Mouse (Mus musculus): ENCODE data around the gene Prkn. TPM values are rescaled to one million over a fixed set of nuclear protein-coding genes. Genes with fewer than 3 reads are reported as not detected.

Prkn gene
- polyA plus RNA-seq, 1 experiment from 2014 or later = 3.5 TPM

GRCm38 (mm10) chr17:11319666-11320360 is 479.6 kb downstream of the Prkn start:
- no peak overlapping the region for H3K4me3 ChIP-seq (ENCODE audit: control insufficient read depth in 1 of 2, insufficient read depth in 1 of 2, low read depth in 1 of 2, low read length in 2 of 2)
- H3K27me3 ChIP-seq (ENCODE audit: control insufficient read depth, insufficient read depth, low read length) = no peaks in the 10 kb centered on the region
- WGBS = 77% methylated on average over 7 of the region's 7 CpGs
- no peak overlapping the region for H3K27ac ChIP-seq (replicated peaks in 1 of 2; ENCODE audit: control insufficient read depth in 1 of 2, insufficient read depth in 1 of 2, low read depth in 2 of 2, low read length in 2 of 2)
- no peaks in the 10 kb centered on the region for H3K9me3 ChIP-seq (ENCODE audit: control insufficient read depth, low read length)
- H3K4me1 ChIP-seq (ENCODE audit: control insufficient read depth in 2 of 2, insufficient read depth in 2 of 2, low read length in 2 of 2) = no peaks in the 10 kb centered on the region
- ATAC-seq (ENCODE audit: insufficient number of reproducible peaks, insufficient read depth, low FRiP score, low read depth) = no peak
- H3K9ac ChIP-seq (ENCODE audit: low read length) = no peak overlapping the region
- no peak overlapping the region for H3K4me2 ChIP-seq (ENCODE audit: low read length)
- no peaks in the 10 kb centered on the region for H3K36me3 ChIP-seq (ENCODE audit: control insufficient read depth, insufficient read depth, low read length)

GRCm38 (mm10) chr17:11332081-11332480 is 491.9 kb downstream of the Prkn start:
- Histone ChIP-seq H3K9me3 (ENCODE audit: control insufficient read depth, low read length) (no peaks in the 10 kb centered on the region), H3K36me3 (ENCODE audit: control insufficient read depth, insufficient read depth, low read length) (no peaks in the 10 kb centered on the region), H3K4me3 (ENCODE audit: control insufficient read depth in 1 of 2, insufficient read depth in 1 of 2, low read depth in 1 of 2, low read length in 2 of 2) (no peak overlapping the region), H3K27ac (replicated peaks in 1 of 2; ENCODE audit: control insufficient read depth in 1 of 2, insufficient read depth in 1 of 2, low read depth in 2 of 2, low read length in 2 of 2) (no peak overlapping the region), H3K4me1 (ENCODE audit: control insufficient read depth in 2 of 2, insufficient read depth in 2 of 2, low read length in 2 of 2) (no peaks in the 10 kb centered on the region), H3K4me2 (ENCODE audit: low read length) (no peak overlapping the region), H3K27me3 (ENCODE audit: control insufficient read depth, insufficient read depth, low read length) (no peaks in the 10 kb centered on the region; the same call in 1 of the 2 replicates), H3K9ac (ENCODE audit: low read length) (no peak overlapping the region)
- no peak for ATAC-seq (ENCODE audit: insufficient number of reproducible peaks, insufficient read depth, low FRiP score, low read depth)
- WGBS = 70% methylated on average over 8 of the region's 8 CpGs

GRCm38 (mm10) chr17:11333741-11334140 is 493.6 kb downstream of the Prkn start:
- Histone ChIP-seq H3K4me1 (ENCODE audit: control insufficient read depth in 2 of 2, insufficient read depth in 2 of 2, low read length in 2 of 2) (no peaks in the 10 kb centered on the region), H3K9me3 (ENCODE audit: control insufficient read depth, low read length) (no peaks in the 10 kb centered on the region), H3K27ac (replicated peaks in 1 of 2; ENCODE audit: control insufficient read depth in 1 of 2, insufficient read depth in 1 of 2, low read depth in 2 of 2, low read length in 2 of 2) (no peak overlapping the region), H3K4me2 (ENCODE audit: low read length) (no peak overlapping the region), H3K9ac (ENCODE audit: low read length) (no peak overlapping the region), H3K36me3 (ENCODE audit: control insufficient read depth, insufficient read depth, low read length) (no peaks in the 10 kb centered on the region), H3K27me3 (ENCODE audit: control insufficient read depth, insufficient read depth, low read length) (no peaks in the 10 kb centered on the region; the same call in 1 of the 2 replicates), H3K4me3 (ENCODE audit: control insufficient read depth in 1 of 2, insufficient read depth in 1 of 2, low read depth in 1 of 2, low read length in 2 of 2) (no peak overlapping the region)
- WGBS = 67% methylated on average over 3 of the region's 3 CpGs
- no peak for ATAC-seq (ENCODE audit: insufficient number of reproducible peaks, insufficient read depth, low FRiP score, low read depth)

- no peak overlapping the region for H3K9ac ChIP-seq (ENCODE audit: low read length)
- no peaks in the 10 kb centered on the region for H3K4me1 ChIP-seq (ENCODE audit: control insufficient read depth in 2 of 2, insufficient read depth in 2 of 2, low read length in 2 of 2)
- H3K27me3 ChIP-seq (ENCODE audit: control insufficient read depth, insufficient read depth, low read length) = no peaks in the 10 kb centered on the region; the same call in 1 of the 2 replicates
- no peak overlapping the region for H3K4me2 ChIP-seq (ENCODE audit: low read length)
- H3K9me3 ChIP-seq (ENCODE audit: control insufficient read depth, low read length) = no peaks in the 10 kb centered on the region
- ATAC-seq (ENCODE audit: insufficient number of reproducible peaks, insufficient read depth, low FRiP score, low read depth) = no peak
- 59% methylated on average over 1 of the region's 1 CpGs for WGBS
- no peak overlapping the region for H3K4me3 ChIP-seq (ENCODE audit: control insufficient read depth in 1 of 2, insufficient read depth in 1 of 2, low read depth in 1 of 2, low read length in 2 of 2)
- no peak overlapping the region for H3K27ac ChIP-seq (replicated peaks in 1 of 2; ENCODE audit: control insufficient read depth in 1 of 2, insufficient read depth in 1 of 2, low read depth in 2 of 2, low read length in 2 of 2)
- H3K36me3 ChIP-seq (ENCODE audit: control insufficient read depth, insufficient read depth, low read length) = no peaks in the 10 kb centered on the region
Measured at GRCm38 (mm10) chr17:11336156-11336555, 496.0 kb downstream of the Prkn start.

- no peaks in the 10 kb centered on the region for H3K36me3 ChIP-seq (ENCODE audit: control insufficient read depth, insufficient read depth, low read length)
- no peak overlapping the region for H3K9ac ChIP-seq (ENCODE audit: low read length)
- H3K27ac ChIP-seq (replicated peaks in 1 of 2; ENCODE audit: control insufficient read depth in 1 of 2, insufficient read depth in 1 of 2, low read depth in 2 of 2, low read length in 2 of 2) = no peak overlapping the region
- no peak for ATAC-seq (ENCODE audit: insufficient number of reproducible peaks, insufficient read depth, low FRiP score, low read depth)
- no peaks in the 10 kb centered on the region for H3K27me3 ChIP-seq (ENCODE audit: control insufficient read depth, insufficient read depth, low read length)
- H3K4me3 ChIP-seq (ENCODE audit: control insufficient read depth in 1 of 2, insufficient read depth in 1 of 2, low read depth in 1 of 2, low read length in 2 of 2) = no peak overlapping the region
- no peaks in the 10 kb centered on the region for H3K4me1 ChIP-seq (ENCODE audit: control insufficient read depth in 2 of 2, insufficient read depth in 2 of 2, low read length in 2 of 2)
- WGBS = 42% methylated on average over 4 of the region's 4 CpGs
- H3K9me3 ChIP-seq (ENCODE audit: control insufficient read depth, low read length) = no peaks in the 10 kb centered on the region
- no peak overlapping the region for H3K4me2 ChIP-seq (ENCODE audit: low read length)
Measured at GRCm38 (mm10) chr17:11340368-11340767, 500.2 kb downstream of the Prkn start.

DNA sequence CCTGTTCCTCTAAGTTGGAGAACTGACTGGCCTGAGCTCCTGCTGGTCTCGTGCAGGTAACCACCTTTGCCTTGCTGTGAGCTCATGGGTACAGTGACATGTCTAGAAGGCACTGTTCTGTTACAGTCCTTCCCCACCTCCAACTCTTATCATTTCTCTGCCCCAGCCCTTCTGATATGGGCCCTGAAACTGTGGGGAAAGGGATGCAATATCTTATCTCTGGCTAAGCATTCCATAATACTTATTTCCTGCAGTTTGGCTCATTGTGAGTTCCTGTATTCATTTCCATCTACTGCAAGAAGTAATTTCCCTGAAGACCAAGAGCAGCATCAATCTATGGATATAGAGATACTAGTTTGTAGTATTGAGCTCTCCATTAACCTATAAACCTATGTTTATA is 506.1 kb downstream of the Prkn start:
- Histone ChIP-seq H3K27ac (replicated peaks in 1 of 2; ENCODE audit: control insufficient read depth in 1 of 2, insufficient read depth in 1 of 2, low read depth in 2 of 2, low read length in 2 of 2) (no peak overlapping the region), H3K36me3 (ENCODE audit: control insufficient read depth, insufficient read depth, low read length) (no peaks in the 10 kb centered on the region), H3K4me1 (ENCODE audit: control insufficient read depth in 2 of 2, insufficient read depth in 2 of 2, low read length in 2 of 2) (peaks cover 0 to 4% of the 10 kb centered on the region in 2 experiments; a peak in 1 of 4 replicates), H3K9me3 (ENCODE audit: control insufficient read depth, low read length) (no peaks in the 10 kb centered on the region), H3K4me2 (ENCODE audit: low read length) (no peak overlapping the region), H3K27me3 (ENCODE audit: control insufficient read depth, insufficient read depth, low read length) (no peaks in the 10 kb centered on the region), H3K9ac (ENCODE audit: low read length) (no peak overlapping the region), H3K4me3 (ENCODE audit: control insufficient read depth in 1 of 2, insufficient read depth in 1 of 2, low read depth in 1 of 2, low read length in 2 of 2) (no peak overlapping the region)
- 83% methylated on average over 1 of the region's 1 CpGs for WGBS
- no peak for ATAC-seq (ENCODE audit: insufficient number of reproducible peaks, insufficient read depth, low FRiP score, low read depth)

DNA sequence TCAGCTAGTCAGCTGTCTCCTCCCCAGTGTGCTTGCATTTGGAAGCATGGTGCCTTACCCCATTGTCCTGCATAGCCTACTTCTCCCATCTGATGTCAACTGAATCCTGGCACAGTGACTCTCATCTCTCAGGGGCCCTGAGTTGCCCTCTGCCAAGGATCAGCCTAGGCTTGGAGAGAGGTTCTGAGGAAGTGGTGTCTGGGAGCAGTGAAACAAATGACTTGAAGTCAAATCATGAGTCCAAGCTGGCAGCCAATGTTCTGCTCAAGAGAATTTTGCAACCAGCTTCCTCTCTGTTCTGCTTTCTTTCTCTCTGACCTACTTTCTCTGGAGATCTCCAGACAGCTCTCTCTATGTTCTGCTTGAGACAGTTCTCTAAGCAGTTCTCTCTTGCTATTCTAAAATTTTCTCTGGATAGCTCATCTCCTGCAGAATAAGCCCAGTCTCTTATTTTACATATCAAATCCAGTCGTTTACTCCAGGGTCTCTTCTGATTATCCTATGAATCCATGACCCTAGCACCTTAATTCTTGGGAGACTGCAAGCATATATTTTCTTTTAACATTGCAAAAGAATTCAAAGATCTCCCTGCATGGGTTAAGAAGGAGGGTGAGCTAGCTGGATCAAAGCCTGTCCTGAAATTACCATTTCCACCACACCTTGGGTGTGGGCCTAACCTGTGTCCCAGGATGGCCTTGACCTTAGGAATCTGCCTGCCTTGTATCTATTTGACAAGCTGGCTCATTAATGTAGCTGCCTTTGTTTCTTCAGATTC is 512.8 kb downstream of the Prkn start:
- H3K9me3 ChIP-seq (ENCODE audit: control insufficient read depth, low read length) = no peaks in the 10 kb centered on the region
- no peaks in the 10 kb centered on the region for H3K27me3 ChIP-seq (ENCODE audit: control insufficient read depth, insufficient read depth, low read length)
- H3K36me3 ChIP-seq (ENCODE audit: control insufficient read depth, insufficient read depth, low read length) = no peaks in the 10 kb centered on the region
- WGBS = 29% methylated on average over 1 of the region's 1 CpGs
- H3K4me3 ChIP-seq (ENCODE audit: control insufficient read depth in 1 of 2, insufficient read depth in 1 of 2, low read depth in 1 of 2, low read length in 2 of 2) = no peak overlapping the region
- no peak overlapping the region for H3K4me2 ChIP-seq (ENCODE audit: low read length)
- H3K4me1 ChIP-seq (ENCODE audit: control insufficient read depth in 2 of 2, insufficient read depth in 2 of 2, low read length in 2 of 2) = peaks cover 0 to 4% of the 10 kb centered on the region in 2 experiments; a peak in 1 of 4 replicates
- H3K27ac ChIP-seq (replicated peaks in 1 of 2; ENCODE audit: control insufficient read depth in 1 of 2, insufficient read depth in 1 of 2, low read depth in 2 of 2, low read length in 2 of 2) = no peak overlapping the region
- ATAC-seq (ENCODE audit: insufficient number of reproducible peaks, insufficient read depth, low FRiP score, low read depth) = no peak
- H3K9ac ChIP-seq (ENCODE audit: low read length) = no peak overlapping the region
